Mouse (Mus musculus): ENCODE results near the gene Unc93a2.
"Not testable (repeated sequence)": the region's sequence is repeated elsewhere in the genome, so short reads cannot be mapped to it uniquely, and the experiment has no call there.

GRCm38 (mm10) chr17:7360749-7361465, 24.4 kb downstream of the Unc93a2 start:
- not testable (repeated sequence) for TF ChIP-seq CTCF (IDR thresholded peaks at IDR 0.05; ENCODE audit: control insufficient read depth, insufficient read depth, insufficient read length); MAX (IDR thresholded peaks at IDR 0.05); USF1 (IDR thresholded peaks at IDR 0.05; ENCODE audit: low read depth); FOSL1 (IDR thresholded peaks at IDR 0.05; ENCODE audit: insufficient read depth, low read length, poor library complexity, severe bottlenecking); CEBPB (IDR thresholded peaks at IDR 0.05; ENCODE audit: low read depth); MYOD1 (IDR thresholded peaks at IDR 0.05; ENCODE audit: control insufficient read depth, insufficient read length, low read depth); MYOG (IDR thresholded peaks at IDR 0.05; ENCODE audit: control insufficient read depth, extremely low read depth, insufficient read length)

Measured in C2C12 (cell line).